Mouse (Mus musculus): ENCODE measurements around the gene Adam12. TPM values are rescaled to one million over a fixed set of nuclear protein-coding genes. Genes with fewer than 3 reads are reported as not detected.

Gene Adam12
- total RNA-seq, 1 experiment, result 3.9 TPM

- Histone ChIP-seq H3K9me3 (ENCODE audit: control insufficient read depth, insufficient read depth, low read depth, low read length) (no peaks in the 10 kb centered on the region), H3K9ac (ENCODE audit: insufficient read depth, low read depth, low read length, poor library complexity, severe bottlenecking) (no peak overlapping the region), H3K36me3 (ENCODE audit: control insufficient read depth, insufficient read depth, low read length, poor library complexity, severe bottlenecking) (no peaks in the 10 kb centered on the region), H3K27ac (ENCODE audit: insufficient read depth, low read depth, low read length, poor library complexity, severe bottlenecking) (no peak overlapping the region), H3K4me1 (ENCODE audit: control insufficient read depth in 2 of 2, insufficient read depth in 2 of 2, low read length in 2 of 2, poor library complexity in 1 of 2) (no peaks in the 10 kb centered on the region; a peak in 1 of 4 replicates), H3K4me3 (ENCODE audit: insufficient read depth in 1 of 2, low read depth in 1 of 2, low read length in 2 of 2, poor library complexity in 1 of 2, severe bottlenecking in 1 of 2) (no peak overlapping the region)
- DNase-seq (ENCODE audit: low read depth, low spot score), result no peak
- TF ChIP-seq ZC3H11A (IDR thresholded peaks at IDR 0.05; ENCODE audit: borderline replicate concordance, low read depth, low read length), result no peak
- TF ChIP-seq MAFK (IDR thresholded peaks at IDR 0.05; ENCODE audit: insufficient read depth, low read depth, low read length), result no peak
- TF ChIP-seq ZNF384 (IDR thresholded peaks at IDR 0.05; ENCODE audit: low read depth, low read length), result no peak
- no peak for TF ChIP-seq CHD2 (IDR thresholded peaks at IDR 0.05; ENCODE audit: low read depth, low read length)
- no peak for TF ChIP-seq HCFC1 (IDR thresholded peaks at IDR 0.05; ENCODE audit: borderline replicate concordance, insufficient read depth, low read length)
- in situ Hi-C loops (cut with MboI; ENCODE audit: low sequenced_read_pairs in 2 of 2, unreplicated experiment in 2 of 2), result loop anchor here in 1 of 2 experiments (10.0 kb wide), 1 partner anchor 373 kb away; no protein-coding TSS in a partner anchor
Observed at GRCm38 (mm10) chr7:134227773-134228455, 4.0 kb downstream of the Adam12 start.

DNA sequence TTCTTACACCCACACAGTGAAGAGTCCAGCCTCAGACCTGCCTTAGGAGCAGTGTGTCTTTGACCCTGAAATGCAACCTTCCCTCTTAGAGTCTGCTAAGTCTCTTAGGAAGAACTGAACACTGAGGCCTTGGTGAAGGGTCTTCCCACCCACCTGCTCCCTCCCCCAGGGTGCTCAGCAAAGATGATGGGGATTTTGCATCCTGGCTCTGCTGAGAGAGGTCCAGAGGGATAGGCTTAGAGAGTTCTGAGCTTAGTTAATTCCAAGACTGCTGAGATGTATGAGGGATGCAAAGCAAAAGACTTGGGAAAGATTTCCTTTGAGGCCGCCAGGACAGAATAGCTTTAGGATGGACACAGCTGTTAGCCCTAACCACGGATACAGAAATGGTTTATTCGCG lies 4.8 kb downstream of the Adam12 start:
- no peaks in the 10 kb centered on the region; a peak in 1 of 4 replicates for H3K4me1 ChIP-seq (ENCODE audit: control insufficient read depth in 2 of 2, insufficient read depth in 2 of 2, low read length in 2 of 2, poor library complexity in 1 of 2)

GRCm38 (mm10) chr7:134226231-134226630 lies 5.7 kb downstream of the Adam12 start:
- TF ChIP-seq ZC3H11A (IDR thresholded peaks at IDR 0.05; ENCODE audit: borderline replicate concordance, low read depth, low read length), result no peak
- no peak for TF ChIP-seq HCFC1 (IDR thresholded peaks at IDR 0.05; ENCODE audit: borderline replicate concordance, insufficient read depth, low read length)
- no peak for TF ChIP-seq ZNF384 (IDR thresholded peaks at IDR 0.05; ENCODE audit: low read depth, low read length)
- no peak for TF ChIP-seq MAFK (IDR thresholded peaks at IDR 0.05; ENCODE audit: insufficient read depth, low read depth, low read length)
- no peak for TF ChIP-seq CHD2 (IDR thresholded peaks at IDR 0.05; ENCODE audit: low read depth, low read length)
- no peaks in the 10 kb centered on the region; a peak in 1 of 4 replicates for H3K4me1 ChIP-seq (ENCODE audit: control insufficient read depth in 2 of 2, insufficient read depth in 2 of 2, low read length in 2 of 2, poor library complexity in 1 of 2)
- no peaks in the 10 kb centered on the region for H3K9me3 ChIP-seq (ENCODE audit: control insufficient read depth, insufficient read depth, low read depth, low read length)
- no peak overlapping the region for H3K27ac ChIP-seq (ENCODE audit: insufficient read depth, low read depth, low read length, poor library complexity, severe bottlenecking)
- H3K9ac ChIP-seq (ENCODE audit: insufficient read depth, low read depth, low read length, poor library complexity, severe bottlenecking), result no peak overlapping the region
- DNase-seq (ENCODE audit: low read depth, low spot score), result no peak
- no peaks in the 10 kb centered on the region for H3K36me3 ChIP-seq (ENCODE audit: control insufficient read depth, insufficient read depth, low read length, poor library complexity, severe bottlenecking)
- no peak overlapping the region for H3K4me3 ChIP-seq (ENCODE audit: insufficient read depth in 1 of 2, low read depth in 1 of 2, low read length in 2 of 2, poor library complexity in 1 of 2, severe bottlenecking in 1 of 2)
- in situ Hi-C loops (cut with MboI; ENCODE audit: low sequenced_read_pairs in 2 of 2, unreplicated experiment in 2 of 2), result loop anchor here in 1 of 2 experiments (10.0 kb wide), 1 partner anchor 371 kb away; no protein-coding TSS in a partner anchor

More for the DNA sequence above, 4.8 kb downstream of the Adam12 start:
- no peak for DNase-seq (ENCODE audit: low read depth, low spot score)
- H3K4me3 ChIP-seq (ENCODE audit: insufficient read depth in 1 of 2, low read depth in 1 of 2, low read length in 2 of 2, poor library complexity in 1 of 2, severe bottlenecking in 1 of 2), result no peak overlapping the region
- no peak overlapping the region for H3K27ac ChIP-seq (ENCODE audit: insufficient read depth, low read depth, low read length, poor library complexity, severe bottlenecking)
- no peaks in the 10 kb centered on the region for H3K36me3 ChIP-seq (ENCODE audit: control insufficient read depth, insufficient read depth, low read length, poor library complexity, severe bottlenecking)
- no peak for TF ChIP-seq ZC3H11A (IDR thresholded peaks at IDR 0.05; ENCODE audit: borderline replicate concordance, low read depth, low read length)
- no peaks in the 10 kb centered on the region for H3K9me3 ChIP-seq (ENCODE audit: control insufficient read depth, insufficient read depth, low read depth, low read length)
- H3K9ac ChIP-seq (ENCODE audit: insufficient read depth, low read depth, low read length, poor library complexity, severe bottlenecking), result no peak overlapping the region
- in situ Hi-C loops (cut with MboI; ENCODE audit: low sequenced_read_pairs in 2 of 2, unreplicated experiment in 2 of 2), result loop anchor here in 1 of 2 experiments (10.0 kb wide), 1 partner anchor 372 kb away; no protein-coding TSS in a partner anchor

DNA sequence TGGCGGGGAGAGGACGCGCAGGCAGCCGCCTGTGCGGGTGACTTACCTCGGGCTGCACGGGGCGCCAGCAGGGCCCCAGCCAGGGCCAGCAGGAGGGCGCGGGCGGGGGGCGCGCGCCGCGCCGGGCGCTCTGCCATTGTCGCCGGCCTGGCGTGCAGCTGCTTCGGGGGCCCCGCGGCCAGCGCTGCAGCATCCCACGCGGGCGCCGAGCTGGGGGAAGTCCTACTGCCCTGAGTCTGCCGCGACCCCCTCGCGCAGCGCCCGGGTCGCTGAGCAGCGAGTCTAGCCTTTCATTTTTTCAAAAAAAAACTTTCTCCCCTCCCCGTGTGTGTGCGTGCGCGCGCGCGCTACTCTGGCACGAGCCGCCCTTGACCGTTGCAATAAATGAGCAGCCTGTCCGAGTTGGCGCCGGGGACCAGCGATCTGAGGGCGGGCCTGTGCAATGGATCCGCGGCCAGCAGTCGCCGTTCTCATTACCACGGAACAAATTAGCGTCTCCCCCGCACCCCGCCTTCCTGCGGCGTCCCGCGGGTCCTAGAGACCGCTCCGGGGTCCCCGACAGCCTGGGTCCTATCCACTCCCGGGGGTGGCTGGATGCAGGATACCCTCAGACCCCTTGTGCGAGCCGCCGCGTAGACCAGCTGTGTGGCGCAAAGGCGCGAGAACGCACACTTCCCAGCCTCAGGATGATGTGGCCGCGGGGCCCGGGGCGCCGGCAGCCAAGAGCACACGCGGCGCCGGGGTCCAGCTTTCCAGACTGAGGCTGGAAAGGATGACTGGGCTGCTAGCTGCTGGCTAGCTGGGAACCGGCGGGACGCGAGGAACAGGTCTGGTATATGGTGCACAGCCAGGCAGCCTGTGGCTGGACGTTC lies 7.0 kb downstream of the Adam12 start:
- Histone ChIP-seq H3K27ac (ENCODE audit: insufficient read depth, low read depth, low read length, poor library complexity, severe bottlenecking) (no peak overlapping the region), H3K36me3 (ENCODE audit: control insufficient read depth, insufficient read depth, low read length, poor library complexity, severe bottlenecking) (no peaks in the 10 kb centered on the region), H3K9ac (ENCODE audit: insufficient read depth, low read depth, low read length, poor library complexity, severe bottlenecking) (peak overlapping the region; percentile 47), H3K4me1 (ENCODE audit: control insufficient read depth in 2 of 2, insufficient read depth in 2 of 2, low read length in 2 of 2, poor library complexity in 1 of 2) (no peaks in the 10 kb centered on the region; a peak in 1 of 4 replicates), H3K9me3 (ENCODE audit: control insufficient read depth, insufficient read depth, low read depth, low read length) (no peaks in the 10 kb centered on the region), H3K4me3 (ENCODE audit: insufficient read depth in 1 of 2, low read depth in 1 of 2, low read length in 2 of 2, poor library complexity in 1 of 2, severe bottlenecking in 1 of 2) (peak overlapping the region; percentile 63 to 76)
- no peak for DNase-seq (ENCODE audit: low read depth, low spot score)
- no peak for TF ChIP-seq HCFC1 (IDR thresholded peaks at IDR 0.05; ENCODE audit: borderline replicate concordance, insufficient read depth, low read length)
- no peak for TF ChIP-seq ZC3H11A (IDR thresholded peaks at IDR 0.05; ENCODE audit: borderline replicate concordance, low read depth, low read length)
- TF ChIP-seq ZNF384 (IDR thresholded peaks at IDR 0.05; ENCODE audit: low read depth, low read length), result 0 out of 2 replicates have a peak, but pooled peaks have one; percentile 20
- no peak for TF ChIP-seq CHD2 (IDR thresholded peaks at IDR 0.05; ENCODE audit: low read depth, low read length)
- no peak for TF ChIP-seq MAFK (IDR thresholded peaks at IDR 0.05; ENCODE audit: insufficient read depth, low read depth, low read length)
- in situ Hi-C loops (cut with MboI; ENCODE audit: low sequenced_read_pairs in 2 of 2, unreplicated experiment in 2 of 2), result loop anchor here in 1 of 2 experiments (10.0 kb wide), 1 partner anchor 370 kb away; no protein-coding TSS in a partner anchor

All from ES-E14 (cell line).